Mouse (Mus musculus) forebrain, embryonic 10.5 days (tissue): ENCODE measurements around the gene Ikzf1. TPM values are rescaled to one million over a fixed set of nuclear protein-coding genes. Genes with fewer than 3 reads are reported as not detected.

Source experiments
- DNase-seq: peaks from one replicate; pipeline ENCODE4 v3.0.0-alpha.2; 2017; ENCODE audit warnings: low spot score; ENCODE audit errors: extremely low spot score
- H3K27ac ChIP-seq: fragments of 300-500 bp; sonication (generic); 2 replicates; pipeline ENCODE4 v1.5.1; 2016; ENCODE audit warnings: mild to moderate bottlenecking
- H3K27me3 ChIP-seq: fragments of 300-500 bp; sonication (generic); 2 replicates; pipeline ENCODE4 v1.6.1; 2016; ENCODE audit warnings: mild to moderate bottlenecking; ENCODE audit not compliant: poor library complexity, severe bottlenecking
- H3K36me3 ChIP-seq: fragments of 300-500 bp; sonication (generic); replicated peaks from 2 replicates; pipeline ENCODE4 v1.6.1; 2016; ENCODE audit warnings: mild to moderate bottlenecking, moderate library complexity
- H3K4me1 ChIP-seq: fragments of 300-500 bp; sonication (generic); 2 replicates; pipeline ENCODE4 v1.6.1; 2016
- H3K4me3 ChIP-seq: fragments of 300-500 bp; sonication (generic); 2 replicates; pipeline ENCODE4 v1.5.1; 2016; ENCODE audit warnings: mild to moderate bottlenecking, moderate library complexity
- H3K9me3 ChIP-seq: fragments of 300-500 bp; sonication (generic); 2 replicates; pipeline ENCODE4 v1.6.1; 2016; ENCODE audit warnings: mild to moderate bottlenecking, moderate library complexity
- WGBS: fragments of 180-500 bp; shearing (Covaris S2); methylation state at CpG from one replicate; pipeline ENCODE4 v1.1.7; 2016; 5-methylcytosine and 5-hydroxymethylcytosine counted together
- polyA plus RNA-seq: library from polyadenylated mRNA; unstranded; fragments of >200 nt; fragmentation: Nextera tagmentation; extraction: Ambion mirVana; gene quantifications from 2 replicates; pipeline ENCODE4 v1.2.1, GENCODE M21; 2016

The Ikzf1 gene
- polyA plus RNA-seq, 1 experiment from 2014 or later: 4.2 TPM

DNA sequence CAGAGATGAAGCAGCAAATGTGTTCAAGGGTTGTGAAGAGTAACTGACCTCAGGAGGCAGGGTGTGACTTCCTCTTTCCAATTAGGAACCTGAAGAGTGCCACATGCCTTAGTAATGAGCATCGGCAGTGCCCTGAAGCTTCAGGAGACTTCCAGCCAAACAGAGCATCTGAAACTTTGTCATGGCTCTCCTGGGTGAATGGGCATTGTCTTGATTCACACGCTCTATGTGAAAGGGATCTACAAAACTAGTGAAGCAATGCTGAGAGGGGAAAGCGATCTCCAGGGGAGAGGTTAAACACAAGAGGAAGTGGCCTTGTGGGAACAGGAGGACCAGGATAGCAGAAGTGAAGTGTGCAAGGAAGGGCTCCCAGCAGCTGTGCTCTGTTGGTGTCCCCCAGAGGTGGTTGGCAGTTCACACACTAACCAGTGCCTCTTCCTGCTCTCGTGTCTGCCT is 78.4 kb downstream of the Ikzf1 start:
- Histone ChIP-seq H3K9me3 (no peaks in the 10 kb centered on the region), H3K36me3 (no peaks in the 10 kb centered on the region), H3K27ac (no peak overlapping the region), H3K27me3 (no peaks in the 10 kb centered on the region), H3K4me1 (no peaks in the 10 kb centered on the region), H3K4me3 (no peak overlapping the region)
- 78% methylated on average over 4 of the region's 4 CpGs for WGBS
- no peak for DNase-seq

DNA sequence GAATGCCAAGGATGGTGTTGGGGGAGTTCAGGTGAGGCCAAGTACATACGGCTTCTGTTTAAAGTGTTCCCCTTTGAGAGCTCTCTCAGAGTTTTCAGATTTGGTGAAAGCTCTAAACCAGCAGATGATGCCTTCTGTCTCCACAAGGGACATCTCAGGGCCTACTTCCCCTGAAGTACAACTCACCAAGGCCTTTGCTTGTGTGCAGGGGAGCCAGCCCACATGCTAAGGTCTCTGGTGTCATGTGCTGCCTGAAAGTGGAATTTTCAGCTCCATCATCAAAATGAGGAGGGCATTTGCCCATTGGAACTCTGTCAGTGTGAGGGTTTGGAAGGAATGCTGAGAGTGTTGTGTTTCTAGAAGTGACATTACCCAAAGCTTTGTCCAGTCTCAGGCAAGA is 80.6 kb downstream of the Ikzf1 start:
- no peaks in the 10 kb centered on the region for H3K9me3 ChIP-seq
- H3K27me3 ChIP-seq: no peaks in the 10 kb centered on the region
- no peak for DNase-seq
- WGBS: 85% methylated on average over 1 of the region's 1 CpGs
- H3K4me3 ChIP-seq: no peak overlapping the region
- no peaks in the 10 kb centered on the region for H3K4me1 ChIP-seq
- H3K27ac ChIP-seq: no peak overlapping the region
- H3K36me3 ChIP-seq: no peaks in the 10 kb centered on the region

DNA sequence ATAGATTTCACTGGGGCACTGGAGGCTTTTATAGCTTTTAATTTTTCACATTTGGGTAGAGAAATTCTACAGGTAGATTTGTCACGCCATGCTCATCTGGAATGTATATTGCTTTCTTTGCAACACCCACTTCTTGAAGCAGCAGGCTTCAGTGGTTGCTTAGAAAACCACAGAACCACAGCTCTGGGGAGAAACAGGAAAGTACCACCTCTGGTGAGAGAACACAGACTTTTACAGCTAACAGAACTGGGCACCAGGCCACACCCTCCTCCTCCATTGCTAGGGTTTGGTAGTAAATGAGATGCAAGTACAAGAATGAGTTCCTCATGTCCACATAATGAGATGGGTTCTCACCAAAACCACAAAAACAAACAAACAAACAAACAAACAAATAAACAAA is 81.3 kb downstream of the Ikzf1 start:
- no peak overlapping the region for H3K4me3 ChIP-seq
- no peaks in the 10 kb centered on the region for H3K36me3 ChIP-seq
- no peak for DNase-seq
- H3K27ac ChIP-seq: no peak overlapping the region
- H3K27me3 ChIP-seq: no peaks in the 10 kb centered on the region
- H3K9me3 ChIP-seq: no peaks in the 10 kb centered on the region
- 96% methylated on average over 1 of the region's 1 CpGs for WGBS
- no peaks in the 10 kb centered on the region for H3K4me1 ChIP-seq

DNA sequence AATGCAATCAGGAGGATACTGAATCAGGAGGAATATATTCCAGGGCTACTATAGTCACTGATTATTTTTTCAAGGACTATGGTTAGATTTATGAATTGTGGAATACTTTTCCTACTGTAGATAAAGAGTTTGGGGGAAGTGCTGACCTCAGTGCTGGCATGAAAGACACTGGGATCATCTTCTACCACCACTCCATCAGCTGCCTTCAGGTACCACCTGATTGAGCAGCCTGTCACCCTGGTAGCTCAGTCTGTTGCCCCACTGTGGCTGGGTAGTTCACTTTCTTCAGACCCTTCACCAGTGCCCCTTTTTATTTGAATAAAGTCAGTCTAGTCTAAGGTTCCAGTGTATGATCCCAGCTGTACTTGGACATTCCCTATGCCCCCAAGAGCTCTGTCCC is 81.9 kb downstream of the Ikzf1 start:
- no peak overlapping the region for H3K4me3 ChIP-seq
- no peaks in the 10 kb centered on the region for H3K9me3 ChIP-seq

DNA sequence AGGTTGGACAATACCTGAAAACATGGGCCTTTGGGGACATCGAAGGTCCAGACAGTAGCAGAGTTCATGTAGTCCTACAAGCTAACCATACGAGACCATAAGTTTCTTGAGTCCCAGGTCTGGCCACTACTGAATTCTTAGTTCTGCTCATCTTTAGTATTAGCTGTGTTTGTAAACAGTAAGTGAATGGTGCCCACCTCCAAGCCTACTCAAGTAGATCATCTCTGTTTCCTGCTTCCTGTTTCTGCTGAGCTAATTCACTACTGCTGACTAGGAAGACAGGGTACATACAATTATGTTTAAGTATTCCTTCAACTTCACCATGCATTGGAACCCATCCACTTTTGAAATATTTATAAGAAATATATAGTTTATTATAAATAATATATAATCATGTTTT is 83.3 kb downstream of the Ikzf1 start:
- no peaks in the 10 kb centered on the region for H3K4me1 ChIP-seq
- DNase-seq: no peak
- 91% methylated on average over 2 of the region's 2 CpGs for WGBS

More for the DNA sequence above, 81.9 kb downstream of the Ikzf1 start:
- Histone ChIP-seq H3K36me3 (no peaks in the 10 kb centered on the region), H3K27ac (no peak overlapping the region), H3K4me1 (no peaks in the 10 kb centered on the region), H3K27me3 (no peaks in the 10 kb centered on the region)
- DNase-seq: no peak

DNA sequence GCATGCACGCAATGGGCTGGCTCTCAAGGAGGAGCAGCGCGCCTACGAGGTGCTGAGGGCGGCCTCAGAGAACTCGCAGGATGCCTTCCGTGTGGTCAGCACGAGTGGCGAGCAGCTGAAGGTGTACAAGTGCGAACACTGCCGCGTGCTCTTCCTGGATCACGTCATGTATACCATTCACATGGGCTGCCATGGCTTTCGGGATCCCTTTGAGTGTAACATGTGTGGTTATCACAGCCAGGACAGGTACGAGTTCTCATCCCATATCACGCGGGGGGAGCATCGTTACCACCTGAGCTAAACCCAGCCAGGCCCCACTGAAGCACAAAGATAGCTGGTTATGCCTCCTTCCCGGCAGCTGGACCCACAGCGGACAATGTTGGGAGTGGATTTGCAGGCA is 84.5 kb downstream of the Ikzf1 start:
- no peaks in the 10 kb centered on the region for H3K27me3 ChIP-seq
- no peak overlapping the region for H3K4me3 ChIP-seq
- DNase-seq: no peak
- no peaks in the 10 kb centered on the region for H3K9me3 ChIP-seq
- WGBS: 95% methylated on average over 20 of the region's 20 CpGs
- no peaks in the 10 kb centered on the region for H3K36me3 ChIP-seq
- H3K27ac ChIP-seq: no peak overlapping the region
- H3K4me1 ChIP-seq: no peaks in the 10 kb centered on the region

More for the DNA sequence above, 83.3 kb downstream of the Ikzf1 start:
- Histone ChIP-seq H3K36me3 (no peaks in the 10 kb centered on the region), H3K4me3 (no peak overlapping the region), H3K27ac (no peak overlapping the region), H3K9me3 (no peaks in the 10 kb centered on the region), H3K27me3 (no peaks in the 10 kb centered on the region)

DNA sequence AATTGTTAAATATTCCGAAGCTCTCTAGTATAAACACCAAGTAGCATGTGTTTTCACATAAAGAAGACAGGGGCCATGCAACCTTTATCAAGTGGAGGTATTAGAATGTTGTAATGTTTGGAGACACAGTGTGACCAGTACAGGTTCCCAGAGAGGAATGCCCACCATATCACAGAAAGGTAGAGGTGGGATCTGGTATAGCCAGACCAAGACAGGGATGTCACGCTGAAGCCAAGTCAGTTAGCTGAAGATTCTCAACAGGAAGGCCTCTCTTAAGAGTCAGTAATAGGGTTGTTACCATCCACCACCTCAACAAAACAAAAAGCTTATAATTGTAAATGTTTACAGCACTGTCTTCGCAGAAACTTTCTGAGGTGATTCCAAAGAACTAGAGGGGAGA is 85.9 kb downstream of the Ikzf1 start:
- Histone ChIP-seq H3K27me3 (no peaks in the 10 kb centered on the region), H3K4me3 (no peak overlapping the region), H3K27ac (no peak overlapping the region), H3K4me1 (no peaks in the 10 kb centered on the region), H3K9me3 (no peaks in the 10 kb centered on the region), H3K36me3 (no peaks in the 10 kb centered on the region)
- WGBS: 93% methylated on average over 3 of the region's 3 CpGs
- no peak for DNase-seq

DNA sequence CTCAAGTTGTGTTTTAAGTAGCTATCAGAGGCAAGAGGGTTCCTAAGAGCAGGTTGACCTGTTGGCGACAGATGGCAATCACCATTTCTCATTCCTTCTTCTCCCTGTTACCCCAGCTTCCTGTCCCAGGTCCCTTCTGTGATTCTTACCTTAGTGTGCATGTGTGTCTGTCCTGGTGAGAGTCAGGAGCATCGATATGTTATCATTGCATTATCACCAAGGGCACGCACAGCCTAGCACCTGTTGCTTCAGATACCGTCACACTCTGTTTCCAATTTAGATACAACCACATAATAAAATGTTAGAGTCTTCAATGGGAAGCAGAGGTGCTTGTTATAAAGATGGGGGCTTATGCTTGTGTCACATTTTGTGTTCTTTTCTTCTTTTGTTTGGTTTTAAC is 87.4 kb downstream of the Ikzf1 start:
- no peaks in the 10 kb centered on the region for H3K9me3 ChIP-seq
- no peaks in the 10 kb centered on the region for H3K27me3 ChIP-seq
- no peak for DNase-seq
- 91% methylated on average over 4 of the region's 4 CpGs for WGBS
- H3K4me3 ChIP-seq: no peak overlapping the region
- no peaks in the 10 kb centered on the region for H3K36me3 ChIP-seq
- H3K4me1 ChIP-seq: no peaks in the 10 kb centered on the region
- no peak overlapping the region for H3K27ac ChIP-seq

DNA sequence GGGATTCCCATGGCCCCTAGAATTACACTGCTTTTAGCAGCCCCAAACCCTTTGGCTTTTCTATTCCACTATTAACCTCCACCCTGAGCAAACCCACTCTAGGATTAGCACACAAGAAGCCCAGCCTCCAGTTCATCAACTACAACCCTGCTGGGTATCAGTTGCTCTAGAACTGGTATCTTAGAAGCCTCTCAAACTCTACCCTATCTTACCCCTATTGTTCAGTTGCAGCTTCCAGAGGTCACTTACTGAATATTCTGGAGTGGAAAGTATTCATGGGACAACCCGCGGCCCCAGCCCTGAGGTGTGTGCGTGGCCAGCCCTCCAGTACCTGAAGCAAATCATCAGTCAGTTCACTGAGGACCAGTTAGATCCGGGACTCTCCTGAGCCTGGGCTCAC is 89.6 kb downstream of the Ikzf1 start:
- H3K27me3 ChIP-seq: no peaks in the 10 kb centered on the region
- DNase-seq: no peak
- no peak overlapping the region for H3K4me3 ChIP-seq
- H3K27ac ChIP-seq: no peak overlapping the region
- no peaks in the 10 kb centered on the region for H3K36me3 ChIP-seq
- no peaks in the 10 kb centered on the region for H3K9me3 ChIP-seq
- 95% methylated on average over 4 of the region's 4 CpGs for WGBS
- no peaks in the 10 kb centered on the region for H3K4me1 ChIP-seq

DNA sequence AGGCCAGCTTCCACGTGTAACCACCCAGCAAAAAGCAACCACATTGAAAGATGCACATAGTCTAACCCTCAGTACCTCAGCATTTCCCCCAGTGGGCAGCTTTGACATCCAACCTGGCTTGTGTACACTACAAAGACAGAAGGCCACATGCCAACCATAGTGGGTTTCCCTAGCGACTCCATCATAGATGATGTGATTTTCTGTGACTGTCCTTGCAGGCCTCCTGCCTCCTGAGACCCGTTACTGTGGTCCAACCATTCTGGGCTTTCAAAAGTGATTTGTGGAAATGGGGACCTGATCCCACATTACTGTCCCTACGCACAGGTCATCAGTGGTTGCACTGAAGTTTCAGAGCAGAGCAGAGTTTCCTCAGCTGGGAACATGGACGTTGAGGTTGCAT is 90.1 kb downstream of the Ikzf1 start:
- no peaks in the 10 kb centered on the region for H3K36me3 ChIP-seq
- no peak for DNase-seq
- H3K27me3 ChIP-seq: no peaks in the 10 kb centered on the region
- no peak overlapping the region for H3K4me3 ChIP-seq
- no peaks in the 10 kb centered on the region for H3K9me3 ChIP-seq
- 91% methylated on average over 5 of the region's 5 CpGs for WGBS
- no peaks in the 10 kb centered on the region for H3K4me1 ChIP-seq
- no peak overlapping the region for H3K27ac ChIP-seq

DNA sequence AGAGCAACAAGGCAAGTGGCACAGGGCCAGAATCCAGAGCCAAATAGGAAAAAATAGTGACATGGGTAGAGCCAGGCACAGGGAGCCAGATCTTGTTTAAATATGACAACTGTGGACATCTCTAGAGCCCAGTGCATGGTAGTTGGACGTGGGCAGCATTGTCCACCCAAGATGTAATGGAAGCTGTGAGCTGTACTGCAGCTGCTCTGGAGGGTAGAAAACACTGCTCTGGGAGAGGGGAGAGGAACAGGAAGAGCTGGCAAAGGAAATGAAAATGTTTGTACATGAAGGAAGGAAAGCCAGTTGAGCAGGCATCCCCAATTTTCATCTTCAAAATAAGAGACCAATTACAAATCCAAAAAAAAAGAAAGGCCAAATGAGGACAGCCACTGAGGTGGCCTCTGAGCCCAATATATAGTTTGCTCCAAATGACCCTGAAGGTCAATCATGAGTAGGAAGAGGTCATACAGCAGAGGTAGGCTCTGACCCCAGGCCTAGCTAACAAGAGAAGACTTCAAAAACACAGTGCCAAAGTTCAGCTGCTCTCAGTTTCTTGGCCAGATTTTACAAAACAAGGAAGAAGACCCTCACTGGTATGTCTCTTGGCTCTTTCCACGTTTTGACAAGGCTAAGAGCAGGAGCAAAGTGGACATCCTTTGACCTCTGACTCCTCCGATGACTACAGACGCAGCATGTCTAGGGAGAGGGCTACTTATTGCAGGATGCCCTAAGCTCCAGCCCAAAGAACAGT is 91.4 kb downstream of the Ikzf1 start:
- no peak for DNase-seq
- Histone ChIP-seq H3K4me3 (no peak overlapping the region), H3K27me3 (no peaks in the 10 kb centered on the region), H3K27ac (no peak overlapping the region), H3K4me1 (no peaks in the 10 kb centered on the region), H3K36me3 (no peaks in the 10 kb centered on the region), H3K9me3 (no peaks in the 10 kb centered on the region)
- WGBS: 72% methylated on average over 4 of the region's 4 CpGs

DNA sequence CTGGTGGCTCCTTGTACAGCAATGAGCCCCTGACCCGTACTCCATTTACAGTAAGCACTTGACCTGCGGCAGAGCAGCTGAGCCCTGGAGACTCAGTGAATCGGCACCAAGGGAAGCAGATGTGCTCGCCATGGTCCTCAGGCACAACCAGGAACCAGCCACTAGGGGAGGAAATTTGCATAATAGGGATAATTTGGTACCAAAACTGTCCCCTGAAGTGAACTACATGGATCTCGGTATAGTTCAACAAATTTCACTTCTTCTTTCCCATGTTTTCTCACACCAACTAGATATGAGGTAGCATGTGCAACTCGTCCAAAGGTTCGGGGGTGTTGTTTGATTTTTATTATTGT is 92.0 kb downstream of the Ikzf1 start:
- no peak for DNase-seq
- Histone ChIP-seq H3K27ac (no peak overlapping the region), H3K27me3 (no peaks in the 10 kb centered on the region), H3K4me3 (no peak overlapping the region), H3K4me1 (no peaks in the 10 kb centered on the region), H3K36me3 (no peaks in the 10 kb centered on the region), H3K9me3 (no peaks in the 10 kb centered on the region)
- 84% methylated on average over 7 of the region's 7 CpGs for WGBS

DNA sequence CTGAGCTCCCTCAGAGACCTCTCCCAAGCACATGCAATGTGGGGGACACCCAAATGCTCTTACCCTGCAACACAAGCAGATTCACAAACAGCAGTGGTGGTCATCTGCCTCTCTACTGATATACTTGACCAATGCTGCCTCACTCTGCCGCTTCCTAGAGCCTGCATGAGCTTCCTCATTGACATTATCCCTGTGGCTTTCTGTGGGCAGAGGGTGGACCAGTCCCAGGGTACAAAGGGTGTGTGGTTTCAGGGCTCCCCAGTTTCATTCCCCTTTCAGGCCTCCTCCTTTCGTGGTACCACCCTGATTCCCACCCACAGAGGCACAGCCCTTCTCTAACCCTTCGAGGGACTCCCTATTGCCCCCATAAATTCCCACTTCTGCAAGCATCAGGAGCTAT is 92.4 kb downstream of the Ikzf1 start:
- Histone ChIP-seq H3K27me3 (no peaks in the 10 kb centered on the region), H3K4me1 (no peaks in the 10 kb centered on the region), H3K36me3 (no peaks in the 10 kb centered on the region), H3K27ac (no peak overlapping the region), H3K9me3 (no peaks in the 10 kb centered on the region), H3K4me3 (no peak overlapping the region)
- 81% methylated on average over 3 of the region's 3 CpGs for WGBS
- DNase-seq: no peak

DNA sequence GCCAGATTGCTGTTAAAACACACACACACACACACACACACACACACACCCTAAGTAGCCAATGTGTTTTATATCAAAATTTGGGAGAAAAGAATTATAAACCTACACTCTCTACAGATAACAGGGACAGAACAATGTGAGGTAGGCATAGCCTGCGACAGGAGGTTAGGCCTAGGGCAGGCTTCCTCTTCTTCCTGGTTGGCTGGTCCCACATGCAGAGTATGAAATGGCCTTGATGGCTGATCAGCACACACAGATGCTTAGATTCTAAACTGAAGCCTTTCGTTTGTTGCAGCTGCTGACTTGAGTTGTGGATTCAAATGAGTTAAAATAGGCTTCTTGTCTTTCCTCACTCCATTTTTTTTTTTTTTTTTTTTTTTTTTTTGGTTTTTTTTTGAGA is 93.0 kb downstream of the Ikzf1 start:
- Histone ChIP-seq H3K27me3 (no peaks in the 10 kb centered on the region), H3K27ac (no peak overlapping the region), H3K9me3 (no peaks in the 10 kb centered on the region), H3K4me1 (no peaks in the 10 kb centered on the region), H3K4me3 (no peak overlapping the region), H3K36me3 (no peaks in the 10 kb centered on the region)
- no peak for DNase-seq
- 88% methylated on average over 2 of the region's 2 CpGs for WGBS
